Mouse (Mus musculus): ENCODE measurements around the gene Idh3a. TPM values are rescaled to one million over a fixed set of nuclear protein-coding genes. Genes with fewer than 3 reads are reported as not detected.

The Idh3a gene
- polyA plus RNA-seq (2016; fragmentation: Nextera tagmentation; extraction: Ambion mirVana), result 98.0 and 104 TPM in 2 replicates

DNA sequence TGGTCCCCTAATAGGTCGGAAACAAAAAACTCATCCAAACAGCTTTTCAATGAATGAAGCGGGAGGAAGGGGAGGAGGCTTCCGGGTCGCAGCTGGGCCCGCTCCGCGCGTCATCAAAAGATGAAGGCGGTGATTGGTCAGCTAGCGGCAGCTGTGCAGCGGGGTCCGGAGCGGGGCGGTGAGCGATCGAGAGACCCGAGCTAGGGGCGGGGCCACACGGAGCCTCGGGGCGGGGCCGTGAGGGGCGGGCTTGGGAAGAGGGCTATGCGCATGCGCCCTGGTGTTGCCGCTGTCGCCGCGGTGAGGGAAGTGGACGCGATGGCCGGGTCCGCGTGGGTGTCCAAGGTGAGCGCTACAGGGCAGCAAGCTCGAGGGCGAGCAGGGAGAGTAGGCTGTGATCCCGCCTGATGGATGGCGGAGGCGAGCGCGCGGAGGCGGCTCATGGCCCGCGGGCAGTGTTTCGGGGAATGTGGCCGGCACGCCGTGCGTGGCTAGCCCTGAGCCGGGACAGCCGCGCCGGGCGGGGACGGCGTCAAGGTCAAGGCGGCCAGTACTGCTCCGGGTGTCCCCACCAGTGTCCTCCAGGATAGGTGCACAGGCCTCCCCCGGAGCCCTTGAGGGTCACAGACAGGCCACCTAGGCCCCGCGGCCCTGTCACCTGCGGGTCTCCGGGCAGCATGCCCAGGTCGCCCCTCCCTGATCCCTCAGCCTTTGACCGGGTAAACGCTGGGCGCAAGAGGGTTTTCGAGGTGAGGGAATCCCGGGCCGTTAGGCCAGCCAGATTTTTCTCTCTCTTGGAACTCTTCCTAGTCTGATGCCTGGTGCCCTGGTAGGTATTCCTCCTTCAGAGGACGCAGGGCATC, at the start of gene Idh3a:
TSS of gene Idh3a (plus strand) at position 136 of the 863 bp plus-strand sequence.
- peak within 1 kb of the TSS; percentile 89 for H3K4me3 ChIP-seq (replicated peaks)
- no peaks in the 10 kb centered on the region for H3K27me3 ChIP-seq
- no peak within 1 kb of the TSS for H3K27ac ChIP-seq
- H3K9me3 ChIP-seq, result no peaks in the 10 kb centered on the region
- peak; percentile 98 for ATAC-seq (ENCODE audit: insufficient number of reproducible peaks, insufficient read depth, low FRiP score, low TSS enrichment, low read depth)
- peak within 1 kb of the TSS; percentile 88 for H3K9ac ChIP-seq (replicated peaks)
- H3K4me1 ChIP-seq (replicated peaks), result peaks cover 11% of the 10 kb centered on the region
- H3K4me2 ChIP-seq, result peak within 1 kb of the TSS; percentile 90
- H3K36me3 ChIP-seq, result peaks cover 18% of the 10 kb centered on the region
- WGBS, result under 1% methylated on average over 73 of the region's 73 CpGs

GRCm38 (mm10) chr9:54537030-54537429, 49.1 kb upstream of the Idh3a start:
- Histone ChIP-seq H3K27ac (no peak overlapping the region), H3K9ac (replicated peaks) (no peak overlapping the region), H3K36me3 (no peaks in the 10 kb centered on the region), H3K27me3 (no peaks in the 10 kb centered on the region), H3K9me3 (no peaks in the 10 kb centered on the region), H3K4me3 (replicated peaks) (no peak overlapping the region), H3K4me2 (no peak overlapping the region), H3K4me1 (replicated peaks) (peaks cover 8% of the 10 kb centered on the region)
- ATAC-seq (ENCODE audit: insufficient number of reproducible peaks, insufficient read depth, low FRiP score, low TSS enrichment, low read depth), result no peak
- 63% methylated on average over 4 of the region's 4 CpGs for WGBS

- WGBS, result 85% methylated on average over 3 of the region's 3 CpGs
- Histone ChIP-seq H3K27ac (no peak overlapping the region), H3K27me3 (no peaks in the 10 kb centered on the region), H3K4me1 (replicated peaks) (peaks cover 8% of the 10 kb centered on the region), H3K36me3 (no peaks in the 10 kb centered on the region), H3K9me3 (no peaks in the 10 kb centered on the region), H3K9ac (replicated peaks) (no peak overlapping the region), H3K4me2 (no peak overlapping the region), H3K4me3 (replicated peaks) (no peak overlapping the region)
- no peak for ATAC-seq (ENCODE audit: insufficient number of reproducible peaks, insufficient read depth, low FRiP score, low TSS enrichment, low read depth)
These were observed 48.7 kb upstream of the Idh3a start for GRCm38 (mm10) chr9:54537480-54537879.

GRCm38 (mm10) chr9:54538244-54538643, 47.9 kb upstream of the Idh3a start:
- Histone ChIP-seq H3K4me2 (no peak overlapping the region), H3K36me3 (no peaks in the 10 kb centered on the region), H3K27ac (no peak overlapping the region), H3K4me1 (replicated peaks) (peaks cover 8% of the 10 kb centered on the region), H3K4me3 (replicated peaks) (no peak overlapping the region), H3K9ac (replicated peaks) (no peak overlapping the region), H3K9me3 (no peaks in the 10 kb centered on the region), H3K27me3 (no peaks in the 10 kb centered on the region)
- ATAC-seq (ENCODE audit: insufficient number of reproducible peaks, insufficient read depth, low FRiP score, low TSS enrichment, low read depth), result no peak
- WGBS, result 92% methylated on average over 3 of the region's 3 CpGs

GRCm38 (mm10) chr9:54538684-54539083, 47.5 kb upstream of the Idh3a start, which contains the start of gene Sh2d7:
TSS of gene Sh2d7 (plus strand) at chr9:54538984.
- no peak for ATAC-seq (ENCODE audit: insufficient number of reproducible peaks, insufficient read depth, low FRiP score, low TSS enrichment, low read depth)
- Histone ChIP-seq H3K9me3 (no peaks in the 10 kb centered on the region), H3K4me2 (no peak within 1 kb of the TSS), H3K36me3 (no peaks in the 10 kb centered on the region), H3K4me1 (replicated peaks) (peaks cover 8% of the 10 kb centered on the region), H3K27ac (no peak within 1 kb of the TSS), H3K4me3 (replicated peaks) (no peak within 1 kb of the TSS), H3K9ac (replicated peaks) (no peak within 1 kb of the TSS), H3K27me3 (no peaks in the 10 kb centered on the region)
- 90% methylated on average over 14 of the region's 14 CpGs for WGBS

GRCm38 (mm10) chr9:54540801-54541200, 45.3 kb upstream of the Idh3a start:
- 0 out of 2 replicates have a peak, but pooled peaks cover 6% of the 10 kb centered on the region for H3K36me3 ChIP-seq
- no peaks in the 10 kb centered on the region; the same call in 1 of the 2 replicates for H3K4me1 ChIP-seq (replicated peaks)
- no peak overlapping the region for H3K9ac ChIP-seq (replicated peaks)
- H3K9me3 ChIP-seq, result no peaks in the 10 kb centered on the region
- H3K27ac ChIP-seq, result no peak overlapping the region
- 75% methylated on average over 5 of the region's 5 CpGs for WGBS
- H3K27me3 ChIP-seq, result no peaks in the 10 kb centered on the region
- ATAC-seq (ENCODE audit: insufficient number of reproducible peaks, insufficient read depth, low FRiP score, low TSS enrichment, low read depth), result no peak
- H3K4me2 ChIP-seq, result no peak overlapping the region
- H3K4me3 ChIP-seq (replicated peaks), result no peak overlapping the region

GRCm38 (mm10) chr9:54544212-54544953, 41.8 kb upstream of the Idh3a start:
- 83% methylated on average over 9 of the region's 9 CpGs for WGBS
- ATAC-seq (ENCODE audit: insufficient number of reproducible peaks, insufficient read depth, low FRiP score, low TSS enrichment, low read depth), result no peak
- H3K27ac ChIP-seq, result no peak overlapping the region
- H3K4me2 ChIP-seq, result no peak overlapping the region
- no peaks in the 10 kb centered on the region for H3K9me3 ChIP-seq
- H3K27me3 ChIP-seq, result no peaks in the 10 kb centered on the region
- no peak overlapping the region for H3K9ac ChIP-seq (replicated peaks)
- no peaks in the 10 kb centered on the region; the same call in 1 of the 2 replicates for H3K4me1 ChIP-seq (replicated peaks)
- H3K36me3 ChIP-seq, result 0 out of 2 replicates have a peak, but pooled peaks cover 10% of the 10 kb centered on the region
- H3K4me3 ChIP-seq (replicated peaks), result no peak overlapping the region

- H3K4me3 ChIP-seq (replicated peaks), result no peak overlapping the region
- no peaks in the 10 kb centered on the region; the same call in 1 of the 2 replicates for H3K4me1 ChIP-seq (replicated peaks)
- H3K27me3 ChIP-seq, result no peaks in the 10 kb centered on the region
- H3K36me3 ChIP-seq, result 0 out of 2 replicates have a peak, but pooled peaks cover 10% of the 10 kb centered on the region
- H3K4me2 ChIP-seq, result no peak overlapping the region
- H3K9ac ChIP-seq (replicated peaks), result no peak overlapping the region
- H3K27ac ChIP-seq, result no peak overlapping the region
- ATAC-seq (ENCODE audit: insufficient number of reproducible peaks, insufficient read depth, low FRiP score, low TSS enrichment, low read depth), result no peak
- 91% methylated on average over 4 of the region's 4 CpGs for WGBS
- no peaks in the 10 kb centered on the region for H3K9me3 ChIP-seq
These were observed 41.2 kb upstream of the Idh3a start for GRCm38 (mm10) chr9:54544954-54545315.

DNA sequence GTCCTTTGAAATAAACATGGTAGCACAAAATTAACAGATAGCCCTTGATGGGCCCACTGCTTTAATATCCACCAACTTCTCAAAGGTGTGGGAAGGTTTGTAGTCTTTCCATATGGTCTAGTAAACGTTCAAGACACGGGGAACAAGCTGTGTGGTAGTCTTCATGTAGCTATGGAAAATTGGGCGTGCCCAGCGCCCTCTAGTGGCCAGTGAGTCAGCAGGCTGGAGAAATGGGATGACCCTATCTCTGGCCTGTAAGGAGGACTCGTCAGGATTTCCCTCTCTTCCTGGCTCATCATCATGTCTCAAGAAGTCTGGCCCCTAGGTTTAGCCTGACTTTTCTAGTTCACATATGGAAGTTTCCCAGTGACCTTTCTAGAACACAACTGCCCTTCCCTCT, 38.6 kb upstream of the Idh3a start:
- no peak overlapping the region for H3K4me3 ChIP-seq (replicated peaks)
- ATAC-seq (ENCODE audit: insufficient number of reproducible peaks, insufficient read depth, low FRiP score, low TSS enrichment, low read depth), result no peak
- 23% methylated on average over 5 of the region's 5 CpGs for whole genome bisulfite sequencing
- H3K9me3 ChIP-seq, result no peaks in the 10 kb centered on the region
- H3K4me1 ChIP-seq (replicated peaks), result no peaks in the 10 kb centered on the region; the same call in 1 of the 2 replicates
- no peak overlapping the region for H3K9ac ChIP-seq (replicated peaks)
- no peak overlapping the region for H3K4me2 ChIP-seq
- H3K36me3 ChIP-seq, result 0 out of 2 replicates have a peak, but pooled peaks cover 10% of the 10 kb centered on the region
- no peak overlapping the region for H3K27ac ChIP-seq
- H3K27me3 ChIP-seq, result no peaks in the 10 kb centered on the region

DNA sequence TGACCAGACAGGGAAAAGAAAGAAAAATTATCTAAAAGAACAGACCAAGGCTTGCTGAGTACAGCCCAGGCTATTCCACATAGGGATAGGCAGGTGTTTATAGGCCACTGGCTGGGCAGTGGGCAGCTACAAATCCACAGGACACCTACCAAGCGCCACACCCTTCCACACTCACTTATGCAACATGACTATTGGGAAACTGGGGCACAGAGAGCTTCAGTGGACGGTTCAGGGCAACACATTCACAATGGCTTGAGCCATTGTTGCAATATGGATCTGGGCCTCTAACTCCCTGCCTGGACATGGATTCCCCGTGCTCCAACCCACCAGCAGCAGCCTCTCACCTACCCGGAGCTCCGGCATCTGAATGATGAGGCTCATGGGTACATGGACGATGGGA, 36.7 kb upstream of the Idh3a start:
- no peak overlapping the region for H3K9ac ChIP-seq (replicated peaks)
- no peak overlapping the region for H3K27ac ChIP-seq
- ATAC-seq (ENCODE audit: insufficient number of reproducible peaks, insufficient read depth, low FRiP score, low TSS enrichment, low read depth), result no peak
- H3K36me3 ChIP-seq, result 0 out of 2 replicates have a peak, but pooled peaks cover 10% of the 10 kb centered on the region
- WGBS, result 91% methylated on average over 6 of the region's 6 CpGs
- no peak overlapping the region for H3K4me3 ChIP-seq (replicated peaks)
- H3K4me1 ChIP-seq (replicated peaks), result no peaks in the 10 kb centered on the region
- no peak overlapping the region for H3K4me2 ChIP-seq
- no peaks in the 10 kb centered on the region for H3K27me3 ChIP-seq
- H3K9me3 ChIP-seq, result no peaks in the 10 kb centered on the region

DNA sequence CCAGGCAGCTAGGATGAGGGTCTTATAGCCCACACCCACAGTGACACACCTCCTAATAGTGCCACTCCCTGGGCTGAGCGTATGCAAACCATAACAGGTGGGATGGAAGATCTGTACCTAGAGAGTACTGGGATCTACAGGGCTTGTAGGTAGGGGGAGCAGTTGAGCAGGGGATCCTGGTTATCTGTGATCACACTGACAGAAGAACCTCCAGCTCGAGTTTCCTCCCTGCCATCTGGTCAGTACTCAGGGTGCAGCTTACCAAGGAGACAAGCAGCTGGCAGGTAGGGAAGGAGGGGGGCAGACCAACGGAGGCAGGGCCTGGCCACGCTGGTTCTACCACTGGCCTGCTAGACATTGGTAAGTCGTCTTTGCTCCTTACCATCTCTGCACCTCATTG, 33.7 kb upstream of the Idh3a start:
- no peaks in the 10 kb centered on the region for H3K4me1 ChIP-seq (replicated peaks)
- no peak overlapping the region for H3K27ac ChIP-seq
- no peaks in the 10 kb centered on the region for H3K36me3 ChIP-seq
- ATAC-seq (ENCODE audit: insufficient number of reproducible peaks, insufficient read depth, low FRiP score, low TSS enrichment, low read depth), result 0 out of 2 replicates have a peak, but pooled peaks have one; percentile 53
- no peak overlapping the region for H3K4me3 ChIP-seq (replicated peaks)
- H3K4me2 ChIP-seq, result no peak overlapping the region
- no peaks in the 10 kb centered on the region for H3K27me3 ChIP-seq
- H3K9ac ChIP-seq (replicated peaks), result no peak overlapping the region
- 24% methylated on average over 5 of the region's 5 CpGs for WGBS
- H3K9me3 ChIP-seq, result no peaks in the 10 kb centered on the region
